Mouse (Mus musculus): ENCODE measurements around the gene Retreg2.

DNA sequence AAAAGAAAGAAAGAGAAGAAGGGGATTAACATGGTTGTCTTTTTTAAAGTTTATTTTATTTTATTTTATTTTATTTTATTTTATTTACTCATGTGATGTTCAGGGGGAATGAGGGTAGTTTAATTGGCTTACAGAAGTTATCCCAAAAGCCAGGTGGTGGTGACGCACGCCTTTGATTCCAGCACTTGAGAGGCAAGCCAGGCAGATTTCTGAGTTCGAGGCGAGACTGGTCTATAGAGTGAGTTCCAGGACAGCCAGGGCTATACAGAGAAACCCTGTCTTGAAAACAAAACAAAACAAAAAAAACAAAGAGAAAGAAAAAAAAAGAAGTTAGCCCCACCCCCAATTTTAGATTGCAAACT lies 17.7 kb downstream of the Retreg2 start:
- TF ChIP-seq CTCF (IDR thresholded peaks at IDR 0.05; ENCODE audit: control insufficient read depth, insufficient read depth, insufficient read length) (no peak), MAX (IDR thresholded peaks at IDR 0.05) (no peak)

Data from C2C12 (cell line).